Mouse (Mus musculus) hindbrain, embryonic 11.5 days (tissue): Measurements from ENCODE around the gene Tut7. TPM values are rescaled to one million over a fixed set of nuclear protein-coding genes. Genes with fewer than 3 reads are reported as not detected.
"Not testable (repeated sequence)": the region's sequence is repeated elsewhere in the genome, so short reads cannot be mapped to it uniquely, and the experiment has no call there.

Experiments
- ATAC-seq: fragments of 200-750 bp; cut with Nextera tagmentation; 2 replicates; pipeline ENCODE4 v1.8.0; 2017; ENCODE audit warnings: mild to moderate bottlenecking, moderate TSS enrichment, moderate library complexity; ENCODE audit not compliant: low FRiP score
- DNase-seq: peaks from one replicate; pipeline ENCODE4 v3.0.0-alpha.2; 2015; ENCODE audit warnings: low spot score
- H3K27ac ChIP-seq: fragments of 300-500 bp; sonication (generic); 2 replicates; pipeline ENCODE4 v1.5.1; 2014; ENCODE audit warnings: mild to moderate bottlenecking, low read depth, low read length
- H3K27me3 ChIP-seq: fragments of 300-500 bp; sonication (generic); 2 replicates; pipeline ENCODE4 v1.6.1; 2014; ENCODE audit warnings: mild to moderate bottlenecking, low read length, moderate library complexity, mixed read lengths; ENCODE audit not compliant: control insufficient read depth, insufficient read depth
- H3K36me3 ChIP-seq: fragments of 300-500 bp; sonication (generic); 2 replicates; pipeline ENCODE4 v1.6.1; 2014; ENCODE audit warnings: mild to moderate bottlenecking, low read length, moderate library complexity, mixed read lengths; ENCODE audit not compliant: control insufficient read depth, insufficient read depth
- H3K4me1 ChIP-seq: fragments of 300-500 bp; sonication (generic); replicated peaks from 2 replicates; pipeline ENCODE4 v1.6.1; 2014; ENCODE audit warnings: low read length, mixed read lengths; ENCODE audit not compliant: control insufficient read depth, insufficient read depth
- H3K4me2 ChIP-seq: fragments of 300-500 bp; sonication (generic); replicated peaks from 2 replicates; pipeline ENCODE4 v1.6.1; 2014; ENCODE audit warnings: mild to moderate bottlenecking, low read depth, low read length
- H3K4me3 ChIP-seq: fragments of 300-500 bp; sonication (generic); 2 replicates; pipeline ENCODE4 v1.5.1; 2014; ENCODE audit warnings: low read depth, low read length
- H3K9ac ChIP-seq: fragments of 300-500 bp; sonication (generic); 2 replicates; pipeline ENCODE4 v1.6.1; 2014; ENCODE audit warnings: low read depth, low read length
- H3K9me3 ChIP-seq: fragments of 300-500 bp; sonication (generic); 2 replicates; pipeline ENCODE4 v1.6.1; 2016; ENCODE audit warnings: low read length; ENCODE audit not compliant: control insufficient read depth
- WGBS: fragments of 180-500 bp; shearing (Covaris S2); extraction: QIAGEN DNeasy Blood & Tissue Kit; methylation state at CpG from one replicate; pipeline ENCODE4 v1.1.7; 2014; 5-methylcytosine and 5-hydroxymethylcytosine counted together
- polyA plus RNA-seq: library from polyadenylated mRNA; unstranded; fragments of >200 nt; fragmentation: Nextera tagmentation; extraction: Ambion mirVana; gene quantifications from 2 replicates; pipeline ENCODE4 v1.2.1, GENCODE M21; 2014

Tut7 gene
- polyA plus RNA-seq, 1 experiment from 2014 or later = 49.1 TPM

DNA sequence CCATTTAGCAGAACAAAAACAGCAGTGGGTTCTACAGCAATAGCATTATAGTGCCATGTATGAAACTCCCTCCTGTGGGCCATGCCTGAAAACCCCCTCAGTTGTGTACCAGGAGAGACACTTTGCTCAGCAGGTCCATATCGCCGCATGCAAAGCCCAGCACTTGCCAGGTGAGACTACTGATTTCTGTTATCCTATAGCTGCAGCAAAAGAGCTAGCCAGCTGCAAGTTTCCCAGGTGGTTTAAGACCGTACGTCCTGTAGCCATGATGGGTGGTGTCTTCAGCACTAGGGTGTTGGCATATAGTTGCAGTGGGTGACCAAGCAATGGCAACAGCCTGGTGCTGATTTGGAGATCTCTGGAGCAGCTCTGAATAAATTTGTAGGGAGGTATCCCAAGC is 83.5 kb downstream of the Tut7 start:
- no peak for DNase-seq
- no peaks in the 10 kb centered on the region for H3K27me3 ChIP-seq
- ATAC-seq = no peak
- no peak overlapping the region for H3K4me3 ChIP-seq
- no peak overlapping the region for H3K9ac ChIP-seq
- no peak overlapping the region for H3K4me2 ChIP-seq
- no peak overlapping the region for H3K27ac ChIP-seq
- WGBS = 92% methylated on average over 4 of the region's 4 CpGs
- H3K9me3 ChIP-seq = no peaks in the 10 kb centered on the region
- H3K4me1 ChIP-seq = no peaks in the 10 kb centered on the region
- H3K36me3 ChIP-seq = no peaks in the 10 kb centered on the region

DNA sequence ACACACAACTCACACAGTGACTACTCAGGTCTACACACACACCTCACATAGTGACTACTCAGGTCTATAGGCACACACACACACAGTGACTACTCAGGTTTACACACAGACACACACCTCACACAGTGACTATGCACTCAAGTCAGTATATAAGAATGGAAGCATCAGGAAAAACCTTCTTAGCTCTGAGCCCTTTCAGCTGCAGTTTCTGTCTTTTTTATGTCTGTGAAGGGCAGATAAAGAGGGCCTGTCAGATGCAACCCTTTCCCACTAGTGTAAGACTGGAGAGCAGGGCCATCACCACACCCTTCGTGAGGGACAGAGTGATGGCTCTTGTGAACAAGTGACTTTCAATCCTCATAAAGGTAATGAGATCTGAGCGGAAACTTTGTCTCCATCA is 84.5 kb downstream of the Tut7 start:
- DNase-seq = no peak
- H3K9ac ChIP-seq = no peak overlapping the region
- H3K4me3 ChIP-seq = no peak overlapping the region
- H3K27ac ChIP-seq = no peak overlapping the region
- 88% methylated on average over 2 of the region's 2 CpGs for WGBS
- no peaks in the 10 kb centered on the region for H3K36me3 ChIP-seq
- no peaks in the 10 kb centered on the region for H3K4me1 ChIP-seq
- H3K9me3 ChIP-seq = no peaks in the 10 kb centered on the region
- no peak overlapping the region for H3K4me2 ChIP-seq
- ATAC-seq = no peak
- no peaks in the 10 kb centered on the region for H3K27me3 ChIP-seq

DNA sequence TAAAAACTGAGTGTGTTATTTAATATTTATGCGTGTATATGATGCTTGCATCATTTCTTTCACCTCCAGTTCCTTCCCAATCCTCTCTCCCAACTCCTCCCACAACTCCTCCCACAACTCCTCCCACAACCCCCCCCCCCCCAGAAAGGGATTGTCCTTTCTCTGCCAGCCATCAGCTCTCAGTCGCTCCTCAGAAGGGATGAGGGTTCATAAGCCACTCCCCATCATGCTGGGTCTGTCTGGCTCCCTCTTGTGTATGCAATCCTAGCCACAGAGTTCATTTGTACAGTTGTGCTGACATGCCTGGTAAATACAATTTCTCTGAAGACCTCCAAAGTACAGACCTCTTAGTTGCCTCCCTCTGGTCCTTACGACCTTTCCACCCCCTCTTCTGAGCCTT is 87.8 kb downstream of the Tut7 start:
- H3K4me2 ChIP-seq = no peak overlapping the region
- no peaks in the 10 kb centered on the region for H3K9me3 ChIP-seq
- DNase-seq (peak; percentile 30), ATAC-seq (no peak)
- no peak overlapping the region for H3K4me3 ChIP-seq
- 37% methylated on average over 3 of the region's 3 CpGs for WGBS
- H3K27me3 ChIP-seq = no peaks in the 10 kb centered on the region
- H3K27ac ChIP-seq = no peak overlapping the region
- no peak overlapping the region for H3K9ac ChIP-seq
- H3K4me1 ChIP-seq = no peaks in the 10 kb centered on the region
- no peaks in the 10 kb centered on the region for H3K36me3 ChIP-seq

DNA sequence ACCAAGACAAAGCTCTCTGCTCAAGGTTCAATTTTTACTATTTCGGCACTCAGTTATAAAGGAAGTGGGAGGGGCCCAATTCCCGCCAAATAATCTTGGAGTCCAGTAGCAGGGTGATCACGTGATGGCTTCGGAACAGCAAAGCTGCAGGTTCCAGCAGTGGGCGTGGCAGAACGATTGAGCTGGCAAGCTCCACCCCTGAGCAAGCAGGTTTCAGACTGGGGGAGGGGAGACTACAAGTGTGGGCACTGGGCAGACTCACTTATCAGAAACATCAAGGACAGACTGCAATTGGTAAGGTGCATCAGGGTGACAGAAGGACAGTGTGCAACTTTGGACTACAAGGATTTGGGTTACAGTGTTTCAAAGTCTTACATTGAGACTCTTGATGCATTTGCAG is 88.6 kb downstream of the Tut7 start:
- not testable (repeated sequence) for H3K9ac ChIP-seq, ATAC-seq, H3K4me2 ChIP-seq, H3K36me3 ChIP-seq, H3K27me3 ChIP-seq, H3K4me3 ChIP-seq, H3K4me1 ChIP-seq, H3K27ac ChIP-seq, DNase-seq, H3K9me3 ChIP-seq
- 31% methylated on average over 5 of the region's 6 CpGs for WGBS

DNA sequence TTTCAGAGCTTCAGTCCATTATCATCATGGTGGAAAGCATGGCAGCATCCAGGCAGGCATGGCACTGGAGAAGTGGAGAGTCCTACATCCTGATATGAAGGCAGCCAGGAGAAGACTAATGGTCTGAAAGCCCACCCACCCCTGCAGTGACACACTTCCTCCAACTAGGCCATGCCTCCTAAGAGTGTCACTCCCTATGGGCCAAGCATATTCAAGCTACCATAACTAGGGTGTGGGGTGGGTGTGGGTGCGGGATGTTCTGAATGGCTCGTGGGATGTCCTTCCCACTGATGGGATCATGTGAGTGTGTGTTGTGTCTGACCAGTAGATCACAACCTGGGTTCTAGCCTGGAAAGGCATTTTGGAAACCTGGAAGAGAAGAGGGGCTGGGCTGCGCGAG is 89.0 kb downstream of the Tut7 start:
- DNase-seq (no peak), ATAC-seq (no peak)
- Histone ChIP-seq H3K4me3 (no peak overlapping the region), H3K27ac (no peak overlapping the region), H3K4me1 (no peaks in the 10 kb centered on the region), H3K9me3 (no peaks in the 10 kb centered on the region), H3K4me2 (no peak overlapping the region), H3K36me3 (no peaks in the 10 kb centered on the region), H3K27me3 (no peaks in the 10 kb centered on the region), H3K9ac (no peak overlapping the region)
- WGBS = 72% methylated on average over 2 of the region's 4 CpGs

DNA sequence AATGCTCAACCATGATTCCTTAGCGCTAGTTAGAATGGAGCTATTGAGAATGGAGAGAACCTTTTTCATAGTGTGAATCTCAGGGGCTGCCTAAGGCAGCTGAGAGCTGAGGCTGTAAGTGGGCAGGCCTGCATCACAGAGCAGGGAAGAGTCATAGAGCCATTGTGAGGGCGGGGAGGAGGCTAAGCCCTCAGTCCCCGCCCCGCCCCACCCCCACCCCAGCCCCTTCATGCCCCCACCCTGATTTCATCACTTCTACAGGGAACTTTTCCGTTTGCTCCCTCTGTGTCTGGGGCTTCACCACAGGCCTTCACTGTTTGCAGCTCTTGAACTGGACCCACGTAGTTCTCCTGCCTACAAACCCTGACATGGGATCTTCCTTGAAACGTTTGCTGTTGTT is 91.3 kb downstream of the Tut7 start, which contains the start of gene Spata31d1d:
TSS of gene Spata31d1d (minus strand) at position 101 of the 400 bp plus-strand sequence.
- H3K27me3 ChIP-seq = no peaks in the 10 kb centered on the region
- 45% methylated on average over 6 of the region's 7 CpGs for WGBS
- DNase-seq (no peak), ATAC-seq (no peak)
- H3K36me3 ChIP-seq = no peaks in the 10 kb centered on the region
- H3K4me3 ChIP-seq = no peak within 1 kb of the TSS
- H3K9me3 ChIP-seq = no peaks in the 10 kb centered on the region
- H3K27ac ChIP-seq = no peak within 1 kb of the TSS
- H3K9ac ChIP-seq = no peak within 1 kb of the TSS
- no peak within 1 kb of the TSS for H3K4me2 ChIP-seq
- H3K4me1 ChIP-seq = no peaks in the 10 kb centered on the region

DNA sequence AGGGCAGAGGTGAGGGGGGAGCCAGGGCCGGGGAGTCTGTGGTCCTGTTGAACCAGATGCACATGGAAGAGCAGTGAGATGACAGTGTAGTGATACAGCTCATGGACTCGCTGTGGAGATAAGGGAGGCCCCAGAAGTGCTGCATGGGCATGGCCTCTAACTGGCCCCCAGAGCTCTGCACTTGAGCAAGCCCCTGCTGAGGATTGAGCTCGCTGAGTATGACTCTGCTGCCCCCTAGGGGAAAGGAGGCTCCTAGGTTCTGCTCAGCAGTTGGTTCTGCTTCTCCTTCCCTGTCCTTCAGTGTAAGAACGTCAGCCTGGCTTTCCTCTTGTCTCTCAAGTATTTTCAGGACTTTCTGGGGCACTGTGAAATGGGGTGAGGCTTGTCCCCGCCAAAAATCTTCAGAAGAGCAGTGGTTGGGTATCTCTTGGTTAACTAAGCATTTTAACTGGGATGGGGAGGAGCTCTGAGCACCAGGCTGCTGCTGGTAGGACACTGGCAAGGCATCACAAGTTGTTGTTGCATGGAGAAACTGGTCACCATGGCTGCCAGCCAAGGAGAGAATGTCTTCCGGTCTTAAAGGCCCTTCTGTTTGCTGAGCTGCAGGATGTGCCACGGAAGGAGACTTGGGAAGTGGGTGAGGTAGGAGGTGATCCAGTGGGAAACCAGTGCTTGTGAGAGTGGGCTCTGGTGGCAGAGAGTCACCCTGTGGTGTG is 94.4 kb downstream of the Tut7 start:
- Histone ChIP-seq H3K4me3 (no peak overlapping the region), H3K27ac (no peak overlapping the region), H3K4me1 (no peaks in the 10 kb centered on the region), H3K9me3 (no peaks in the 10 kb centered on the region), H3K9ac (no peak overlapping the region), H3K36me3 (no peaks in the 10 kb centered on the region), H3K4me2 (no peak overlapping the region), H3K27me3 (no peaks in the 10 kb centered on the region)
- WGBS = 28% methylated on average over 7 of the region's 7 CpGs
- DNase-seq = peak; percentile 91
- ATAC-seq = peak; percentile 89

DNA sequence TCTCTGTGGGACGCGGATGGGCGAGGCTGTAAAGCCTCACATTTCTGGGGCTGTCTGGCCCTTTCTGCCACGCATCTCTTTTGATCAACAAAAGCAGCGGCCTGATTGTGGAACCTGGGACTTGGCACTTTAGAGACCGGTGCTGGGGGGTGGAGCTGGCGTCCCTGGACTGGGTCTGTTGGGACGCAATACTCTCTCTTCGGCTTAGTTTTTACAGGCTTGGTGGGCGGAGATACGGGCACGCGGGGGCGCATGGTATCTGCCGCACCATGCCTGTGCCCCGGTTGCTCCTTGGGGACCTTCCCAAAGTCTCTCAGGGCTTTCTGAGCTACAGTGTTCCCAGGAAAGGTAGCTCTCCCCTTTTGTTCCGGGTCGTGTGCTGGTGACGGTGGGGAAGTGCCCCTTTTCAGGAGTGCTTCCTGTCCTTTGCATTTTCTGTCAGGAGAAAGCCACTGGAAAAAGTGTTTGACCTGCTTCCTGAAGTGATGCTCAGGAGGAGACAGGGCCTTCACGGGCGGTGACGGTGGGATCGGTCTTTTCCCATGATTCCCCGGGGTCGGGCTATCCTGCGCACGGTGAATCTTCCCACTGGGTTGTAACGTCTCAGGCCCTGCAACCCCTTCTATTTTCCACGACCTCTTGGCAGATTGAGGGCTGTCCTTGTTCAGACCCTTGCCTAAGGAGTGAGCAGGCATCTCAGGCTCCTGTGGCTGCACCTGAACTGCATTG is 96.6 kb downstream of the Tut7 start:
- peak; percentile 13 for DNase-seq
- no peaks in the 10 kb centered on the region for H3K4me1 ChIP-seq
- no peak overlapping the region for H3K27ac ChIP-seq
- no peaks in the 10 kb centered on the region for H3K27me3 ChIP-seq
- H3K9ac ChIP-seq = peak overlapping the region; percentile 24; the same call in 1 of the 2 replicates
- H3K4me3 ChIP-seq = no peak overlapping the region
- peak overlapping the region; percentile 22; the same call in 1 of the 2 replicates for H3K4me2 ChIP-seq
- H3K9me3 ChIP-seq = no peaks in the 10 kb centered on the region
- WGBS = 33% methylated on average over 29 of the region's 29 CpGs
- no peaks in the 10 kb centered on the region for H3K36me3 ChIP-seq
- no peak for ATAC-seq

DNA sequence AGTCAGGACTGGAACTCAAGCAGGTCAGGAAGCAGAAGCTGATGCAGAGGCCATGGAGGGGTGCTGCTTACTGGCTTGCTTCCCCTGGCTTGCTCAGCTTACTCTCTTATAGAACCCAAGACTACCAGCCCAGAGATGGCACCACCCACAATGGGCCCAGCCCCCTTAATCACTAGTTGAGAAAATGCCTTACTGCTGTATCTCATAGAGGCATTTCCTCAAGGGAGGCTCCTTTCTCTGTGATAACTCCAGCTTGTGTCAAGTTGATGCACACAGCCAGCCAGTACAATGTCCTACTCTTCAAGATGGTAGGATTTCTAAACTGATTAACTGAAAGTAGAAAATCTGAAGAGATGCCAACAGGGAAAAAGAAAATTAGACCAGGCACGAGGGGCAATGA is 100.9 kb downstream of the Tut7 start:
- H3K27me3 ChIP-seq, H3K27ac ChIP-seq, ATAC-seq, H3K36me3 ChIP-seq, DNase-seq, H3K9ac ChIP-seq, H3K9me3 ChIP-seq, H3K4me1 ChIP-seq, H3K4me2 ChIP-seq, H3K4me3 ChIP-seq: not testable (repeated sequence)
- WGBS = 81% methylated on average over 1 of the region's 1 CpGs
